Mouse (Mus musculus) limb, embryonic 11.5 days (tissue): ENCODE measurements around the gene Ciita. TPM values are rescaled to one million over a fixed set of nuclear protein-coding genes. Genes with fewer than 3 reads are reported as not detected.

Source experiments
- ATAC-seq: fragments of 200-750 bp; cut with Nextera tagmentation; 2 replicates; pipeline ENCODE4 v1.8.0; 2017; ENCODE audit warnings: low read depth; ENCODE audit not compliant: insufficient number of reproducible peaks, low FRiP score, low TSS enrichment
- DNase-seq: peaks from one replicate; pipeline ENCODE4 v3.0.0-alpha.2; 2015; ENCODE audit warnings: low spot score
- H3K27ac ChIP-seq: fragments of 300-500 bp; sonication (generic); replicated peaks from 2 replicates; pipeline ENCODE4 v1.5.1; 2014; ENCODE audit warnings: low read depth, mild to moderate bottlenecking, low read length
- H3K27me3 ChIP-seq: fragments of 300-500 bp; sonication (generic); 2 replicates; pipeline ENCODE4 v1.6.1; 2014; ENCODE audit warnings: mild to moderate bottlenecking, low read length, mixed read lengths; ENCODE audit not compliant: control insufficient read depth, insufficient read depth
- H3K36me3 ChIP-seq: fragments of 300-500 bp; sonication (generic); 2 replicates; pipeline ENCODE4 v1.6.1; 2014; ENCODE audit warnings: mild to moderate bottlenecking, low read length, moderate library complexity, mixed read lengths; ENCODE audit not compliant: control insufficient read depth, insufficient read depth
- H3K4me1 ChIP-seq: fragments of 300-500 bp; sonication (generic); 2 replicates; pipeline ENCODE4 v1.6.1; 2014; ENCODE audit warnings: low read length, mixed read lengths; ENCODE audit not compliant: control insufficient read depth, insufficient read depth
- H3K4me2 ChIP-seq: fragments of 300-500 bp; sonication (generic); 2 replicates; pipeline ENCODE4 v1.6.1; 2014; ENCODE audit warnings: low read depth, mild to moderate bottlenecking, moderate library complexity; ENCODE audit not compliant: severe bottlenecking
- H3K4me3 ChIP-seq: fragments of 300-500 bp; sonication (generic); 2 replicates; pipeline ENCODE4 v1.5.1; 2014; ENCODE audit warnings: low read depth, low read length
- H3K9ac ChIP-seq: fragments of 300-500 bp; sonication (generic); 2 replicates; pipeline ENCODE4 v1.6.1; 2014; ENCODE audit warnings: mild to moderate bottlenecking, low read length
- H3K9me3 ChIP-seq: fragments of 300-500 bp; sonication (generic); 2 replicates; pipeline ENCODE4 v1.6.1; 2016; ENCODE audit warnings: low read length; ENCODE audit not compliant: control insufficient read depth
- WGBS: fragments of 180-500 bp; shearing (Covaris S2); extraction: QIAGEN DNeasy Blood & Tissue Kit; methylation state at CpG from one replicate; pipeline ENCODE4 v1.1.7; 2014; 5-methylcytosine and 5-hydroxymethylcytosine counted together
- polyA plus RNA-seq: library from polyadenylated mRNA; unstranded; fragments of >200 nt; fragmentation: Nextera tagmentation; extraction: Ambion mirVana; gene quantifications from 2 replicates; pipeline ENCODE4 v1.2.1, GENCODE M21; 2014

Gene Ciita
- polyA plus RNA-seq, 1 experiment from 2014 or later = 0.16 TPM

DNA sequence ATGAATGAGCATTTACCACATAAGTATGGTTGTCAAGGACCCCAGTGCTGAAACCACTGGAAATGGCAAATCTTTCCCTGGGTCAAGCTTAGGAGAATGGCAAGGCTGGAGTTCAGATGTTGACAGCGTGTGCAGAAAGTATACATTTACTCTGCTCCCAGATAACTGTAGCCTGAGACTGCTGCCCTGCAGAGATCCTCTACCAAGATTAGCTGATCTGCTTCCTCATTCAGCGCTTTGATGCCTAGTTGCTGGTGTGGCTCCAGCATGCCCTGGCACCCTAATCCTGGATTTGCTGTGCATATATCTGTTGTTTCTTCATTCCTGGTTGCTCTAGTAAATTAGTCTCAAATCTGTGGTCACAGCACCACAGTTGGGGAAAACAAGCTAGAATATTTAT lies 74.0 kb downstream of the Ciita start:
- H3K36me3 ChIP-seq = no peaks in the 10 kb centered on the region
- no peak for DNase-seq
- no peak overlapping the region for H3K27ac ChIP-seq
- 90% methylated on average over 2 of the region's 2 CpGs for WGBS
- H3K9ac ChIP-seq = no peak overlapping the region
- no peak for ATAC-seq
- H3K4me1 ChIP-seq = no peaks in the 10 kb centered on the region
- H3K4me2 ChIP-seq = no peak overlapping the region
- H3K4me3 ChIP-seq = no peak overlapping the region
- H3K27me3 ChIP-seq = no peaks in the 10 kb centered on the region
- H3K9me3 ChIP-seq = no peaks in the 10 kb centered on the region

DNA sequence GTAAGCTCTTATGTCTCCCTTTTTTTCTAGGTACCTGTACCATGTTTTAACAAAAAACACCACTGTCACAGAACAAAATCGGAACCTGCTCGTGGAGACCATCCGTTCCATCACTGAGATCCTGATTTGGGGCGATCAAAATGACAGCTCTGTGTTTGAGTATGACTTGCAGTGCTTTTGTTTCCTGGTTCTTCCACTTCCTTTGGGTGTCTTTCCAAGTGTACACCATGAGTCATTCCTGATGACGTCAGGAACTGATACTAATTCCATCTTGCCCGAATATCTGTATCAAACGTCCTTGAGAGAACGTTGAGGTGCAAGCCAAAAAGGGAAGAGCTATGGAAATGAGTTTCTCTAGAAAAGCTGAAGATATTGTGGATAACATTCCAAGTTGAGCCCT lies 80.1 kb downstream of the Ciita start:
- Histone ChIP-seq H3K9me3 (no peaks in the 10 kb centered on the region), H3K9ac (no peak overlapping the region), H3K27me3 (no peaks in the 10 kb centered on the region), H3K4me1 (no peaks in the 10 kb centered on the region), H3K27ac (no peak overlapping the region), H3K4me2 (no peak overlapping the region), H3K36me3 (no peaks in the 10 kb centered on the region), H3K4me3 (no peak overlapping the region)
- ATAC-seq (no peak), DNase-seq (no peak)
- 96% methylated on average over 8 of the region's 8 CpGs for WGBS

DNA sequence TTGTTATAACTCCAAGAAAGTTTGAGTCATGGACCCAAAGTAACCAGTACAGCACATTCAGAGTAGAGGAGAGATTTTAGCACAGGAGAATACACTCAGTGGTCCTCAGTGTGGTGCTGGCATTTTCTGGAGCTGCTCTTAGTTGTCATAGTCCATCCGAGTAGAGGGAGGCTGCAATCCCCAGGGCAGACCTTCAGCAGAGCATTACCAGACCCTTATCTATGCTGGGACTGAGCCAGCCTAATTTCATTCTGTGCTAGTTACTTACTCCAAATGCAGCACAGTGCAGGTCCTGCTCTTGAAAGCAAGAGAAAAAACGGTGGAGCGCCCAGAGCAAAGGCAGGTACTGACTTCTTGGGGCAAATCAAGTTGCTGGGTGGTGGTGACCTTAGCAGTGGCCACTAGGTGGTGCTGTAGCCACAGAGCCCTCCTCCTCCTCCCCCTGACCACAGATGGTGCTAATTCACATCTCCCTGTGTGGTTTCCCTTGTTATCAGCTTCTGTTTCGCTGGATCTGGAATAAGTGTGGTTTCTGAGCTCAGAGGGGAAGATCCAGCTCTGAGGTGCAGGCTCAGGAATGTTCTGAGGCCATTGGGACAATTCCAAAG lies 85.5 kb downstream of the Ciita start:
- Histone ChIP-seq H3K4me3 (no peak overlapping the region), H3K36me3 (0 out of 2 replicates have a peak, but pooled peaks cover 2% of the 10 kb centered on the region), H3K9ac (no peak overlapping the region), H3K9me3 (no peaks in the 10 kb centered on the region), H3K4me1 (peaks cover 3% of the 10 kb centered on the region), H3K27ac (no peak overlapping the region), H3K4me2 (no peak overlapping the region), H3K27me3 (no peaks in the 10 kb centered on the region)
- WGBS = 25% methylated on average over 4 of the region's 4 CpGs
- DNase-seq (peak; percentile 84), ATAC-seq (no peak)

DNA sequence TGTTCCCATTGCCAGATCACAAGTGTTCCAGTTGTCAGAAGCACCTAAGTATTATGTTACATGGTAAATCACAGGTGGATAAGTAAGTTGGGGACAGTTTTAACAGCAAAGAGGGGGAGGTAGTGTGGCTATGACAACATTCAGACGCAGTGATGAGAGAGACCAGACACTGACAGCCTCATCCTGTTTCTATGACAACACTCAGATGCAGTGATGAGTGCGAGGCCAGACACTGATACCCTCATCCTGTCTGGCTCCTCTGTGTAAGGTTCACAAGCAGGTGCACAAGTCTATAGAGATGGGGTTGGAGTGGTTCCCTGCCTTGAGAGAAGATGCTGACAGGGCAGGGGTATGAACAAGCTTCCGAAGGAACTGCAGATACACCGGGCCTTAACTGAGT lies 87.3 kb downstream of the Ciita start:
- H3K4me2 ChIP-seq = no peak overlapping the region
- H3K36me3 ChIP-seq = 0 out of 2 replicates have a peak, but pooled peaks cover 2% of the 10 kb centered on the region
- ATAC-seq (no peak), DNase-seq (no peak)
- 89% methylated on average over 4 of the region's 4 CpGs for WGBS
- H3K27ac ChIP-seq = no peak overlapping the region
- H3K27me3 ChIP-seq = no peaks in the 10 kb centered on the region
- H3K9me3 ChIP-seq = no peaks in the 10 kb centered on the region
- no peak overlapping the region for H3K9ac ChIP-seq
- no peak overlapping the region for H3K4me3 ChIP-seq
- H3K4me1 ChIP-seq = peaks cover 3% of the 10 kb centered on the region

DNA sequence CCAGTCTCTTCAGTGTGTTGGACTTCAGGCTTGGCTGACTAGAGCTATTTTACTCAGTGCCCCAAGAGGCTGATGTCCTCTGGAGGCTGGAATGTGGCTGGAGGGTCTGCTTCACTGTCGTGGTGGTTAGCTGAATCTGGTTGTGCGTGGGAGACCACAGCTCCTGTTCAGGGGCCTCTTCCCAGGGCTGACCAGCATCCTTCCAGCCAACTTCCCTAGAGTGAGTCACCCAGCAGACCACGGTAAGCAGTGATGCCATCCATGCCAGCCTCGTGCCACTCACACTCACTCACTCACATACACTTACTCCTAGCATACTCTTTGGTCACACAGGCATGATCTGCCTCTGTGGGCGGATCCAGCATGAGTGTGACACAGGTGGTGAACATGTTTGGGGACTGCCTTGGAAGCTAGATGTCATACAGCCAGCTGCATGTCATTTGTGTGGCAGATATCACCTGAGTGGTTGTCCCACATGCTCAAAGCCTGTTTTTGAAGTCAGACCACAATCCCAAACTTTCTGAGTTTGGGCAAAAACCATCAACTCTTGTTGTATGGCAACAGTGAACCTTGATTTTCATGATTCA lies 90.0 kb downstream of the Ciita start:
- ATAC-seq (no peak), DNase-seq (no peak)
- Histone ChIP-seq H3K36me3 (peaks cover 2% of the 10 kb centered on the region; the same call in 1 of the 2 replicates), H3K4me1 (peaks cover 3% of the 10 kb centered on the region), H3K9ac (no peak overlapping the region), H3K27me3 (no peaks in the 10 kb centered on the region), H3K4me2 (no peak overlapping the region), H3K9me3 (no peaks in the 10 kb centered on the region), H3K27ac (no peak overlapping the region), H3K4me3 (no peak overlapping the region)
- 92% methylated on average over 5 of the region's 5 CpGs for WGBS

DNA sequence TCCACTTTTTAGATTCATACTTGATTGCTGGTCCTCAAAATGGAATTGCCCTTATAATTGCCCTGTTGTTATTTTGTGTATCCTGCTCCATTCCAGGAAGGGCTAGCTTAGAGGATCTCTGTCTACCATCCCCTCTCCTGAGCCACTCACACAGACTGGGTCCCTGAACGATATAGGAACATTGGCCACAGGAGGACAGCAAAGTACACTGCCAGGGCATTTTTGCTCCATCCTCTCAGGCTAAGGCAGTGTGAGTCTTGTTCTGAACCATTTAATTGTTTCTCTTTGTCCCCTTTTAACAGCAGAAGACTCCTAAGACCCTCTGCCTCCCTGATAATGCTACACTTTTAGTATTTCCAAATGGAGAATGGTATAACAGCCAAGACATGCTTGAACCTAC lies 90.8 kb downstream of the Ciita start:
- ATAC-seq (no peak), DNase-seq (no peak)
- Histone ChIP-seq H3K9me3 (no peaks in the 10 kb centered on the region), H3K27ac (no peak overlapping the region), H3K9ac (no peak overlapping the region), H3K27me3 (no peaks in the 10 kb centered on the region), H3K36me3 (peaks cover 2% of the 10 kb centered on the region; the same call in 1 of the 2 replicates), H3K4me2 (no peak overlapping the region), H3K4me3 (no peak overlapping the region), H3K4me1 (peaks cover 1% of the 10 kb centered on the region)
- WGBS = 75% methylated on average over 1 of the region's 1 CpGs

DNA sequence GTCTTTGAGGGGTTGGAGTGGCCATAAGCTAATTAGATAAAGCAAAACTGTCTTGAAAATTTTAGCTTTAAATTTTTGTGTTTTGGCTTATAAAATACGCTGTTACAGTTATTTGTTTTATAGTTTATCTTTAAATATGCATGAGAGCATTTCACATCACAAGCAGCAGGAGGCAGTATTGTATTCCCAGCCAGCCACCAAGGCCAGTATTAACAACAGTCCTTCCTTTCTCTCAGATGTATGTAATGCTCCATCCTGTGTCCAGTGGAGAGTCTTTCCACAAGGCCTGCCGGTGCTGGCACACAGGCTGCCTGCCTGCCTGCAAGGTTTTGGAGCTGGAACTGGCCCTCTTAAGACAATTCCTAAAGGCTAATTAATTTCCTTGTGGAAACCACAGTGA lies 92.0 kb downstream of the Ciita start:
- WGBS = 44% methylated on average over 2 of the region's 2 CpGs
- Histone ChIP-seq H3K4me1 (no peaks in the 10 kb centered on the region), H3K27me3 (no peaks in the 10 kb centered on the region), H3K9me3 (no peaks in the 10 kb centered on the region), H3K9ac (no peak overlapping the region), H3K27ac (no peak overlapping the region), H3K36me3 (peaks cover 2% of the 10 kb centered on the region; the same call in 1 of the 2 replicates), H3K4me3 (no peak overlapping the region), H3K4me2 (no peak overlapping the region)
- ATAC-seq (no peak), DNase-seq (peak; percentile 34)

DNA sequence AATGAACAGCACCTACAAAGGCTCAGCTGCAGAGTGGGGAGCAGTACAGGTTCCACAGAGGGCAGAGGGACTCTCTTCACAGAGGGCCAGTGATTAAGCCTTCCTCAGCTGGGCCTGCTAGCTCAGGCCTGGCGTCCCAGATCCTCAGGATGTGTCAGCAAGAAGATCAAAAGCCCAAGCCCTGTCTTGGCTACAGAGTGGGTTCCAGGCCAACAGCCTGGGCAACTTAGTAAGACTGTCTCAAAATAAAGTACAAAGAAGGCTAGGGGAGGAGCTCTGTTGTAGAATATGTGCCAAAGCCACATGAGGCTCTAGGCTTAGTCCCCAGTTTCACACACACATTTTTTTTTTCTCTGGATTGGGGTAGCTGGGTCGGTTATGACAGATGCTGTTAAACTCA lies 95.1 kb downstream of the Ciita start:
- Histone ChIP-seq H3K4me2 (no peak overlapping the region), H3K9me3 (no peaks in the 10 kb centered on the region), H3K27me3 (no peaks in the 10 kb centered on the region), H3K9ac (no peak overlapping the region), H3K4me1 (no peaks in the 10 kb centered on the region), H3K4me3 (no peak overlapping the region), H3K36me3 (no peaks in the 10 kb centered on the region; the same call in 1 of the 2 replicates), H3K27ac (no peak overlapping the region)
- ATAC-seq = no peak
- DNase-seq = no peak
- 62% methylated on average over 2 of the region's 2 CpGs for WGBS

DNA sequence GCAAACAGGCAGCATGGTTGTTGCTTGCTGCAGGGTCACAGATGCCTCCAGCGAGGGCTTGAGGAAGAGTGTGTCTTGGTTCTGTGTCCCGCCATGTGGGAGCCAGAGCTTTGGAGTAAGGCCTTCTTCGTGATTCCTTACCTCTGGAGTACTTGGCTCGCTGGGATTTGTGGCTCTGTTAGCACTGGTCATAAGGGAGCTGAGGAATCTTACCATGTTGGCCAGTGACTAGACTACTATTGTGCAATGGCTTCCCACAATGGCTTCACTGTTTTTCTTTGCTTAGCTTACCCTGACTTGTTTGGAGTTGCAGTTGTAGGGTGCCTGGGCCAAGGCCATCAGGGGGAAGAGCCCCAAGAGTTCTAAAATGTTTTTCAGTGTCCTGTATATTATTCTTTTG lies 96.1 kb downstream of the Ciita start:
- H3K4me3 ChIP-seq = no peak overlapping the region
- DNase-seq (no peak), ATAC-seq (no peak)
- H3K4me2 ChIP-seq = no peak overlapping the region
- peaks cover 3% of the 10 kb centered on the region for H3K36me3 ChIP-seq
- H3K27me3 ChIP-seq = no peaks in the 10 kb centered on the region
- H3K4me1 ChIP-seq = no peaks in the 10 kb centered on the region
- no peak overlapping the region for H3K9ac ChIP-seq
- WGBS = 93% methylated on average over 4 of the region's 4 CpGs
- H3K9me3 ChIP-seq = no peaks in the 10 kb centered on the region
- no peak overlapping the region for H3K27ac ChIP-seq
